Mouse (Mus musculus) splenic B cell, adult 2 months (primary cell): ENCODE results near the gene Fer.

ENCODE experiments used
- DNase-seq: peaks from one replicate; pipeline ENCODE4 v3.0.0-alpha.2; 2011; ENCODE audit warnings: low read depth, low spot score
- H3K27me3 ChIP-seq: 2 replicates; pipeline ENCODE4 v1.6.1; 2012; ENCODE audit warnings: mild to moderate bottlenecking, low read length, moderate library complexity, mixed read lengths; ENCODE audit not compliant: control insufficient read depth, poor library complexity, insufficient read depth, severe bottlenecking
- H3K36me3 ChIP-seq: 2 replicates; pipeline ENCODE4 v1.6.1; 2012; ENCODE audit warnings: mild to moderate bottlenecking, low read length, moderate library complexity, mixed read lengths; ENCODE audit not compliant: control insufficient read depth, poor library complexity, insufficient read depth, severe bottlenecking

Gene Fer

GRCm38 (mm10) chr17:64046557-64046956 is 183.7 kb downstream of the Fer start:
- Histone ChIP-seq H3K27me3 (no peaks in the 10 kb centered on the region), H3K36me3 (no peaks in the 10 kb centered on the region)
- no peak for DNase-seq

- Histone ChIP-seq H3K27me3 (no peaks in the 10 kb centered on the region), H3K36me3 (no peaks in the 10 kb centered on the region)
- DNase-seq: no peak
Observed at GRCm38 (mm10) chr17:64050911-64051310, 188.0 kb downstream of the Fer start.

GRCm38 (mm10) chr17:64053636-64054035 is 190.8 kb downstream of the Fer start:
- Histone ChIP-seq H3K36me3 (no peaks in the 10 kb centered on the region), H3K27me3 (no peaks in the 10 kb centered on the region)
- no peak for DNase-seq

- no peaks in the 10 kb centered on the region for H3K36me3 ChIP-seq
- no peak for DNase-seq
- H3K27me3 ChIP-seq: no peaks in the 10 kb centered on the region
Observed at GRCm38 (mm10) chr17:64060529-64060928, 197.7 kb downstream of the Fer start.

- Histone ChIP-seq H3K36me3 (no peaks in the 10 kb centered on the region), H3K27me3 (no peaks in the 10 kb centered on the region)
- no peak for DNase-seq
Observed at GRCm38 (mm10) chr17:64065243-64065642, 202.4 kb downstream of the Fer start.

GRCm38 (mm10) chr17:64077392-64077791 is 214.5 kb downstream of the Fer start:
- no peaks in the 10 kb centered on the region; the same call in 1 of the 2 replicates for H3K27me3 ChIP-seq
- DNase-seq: no peak
- H3K36me3 ChIP-seq: no peaks in the 10 kb centered on the region

- Histone ChIP-seq H3K27me3 (no peaks in the 10 kb centered on the region), H3K36me3 (no peaks in the 10 kb centered on the region)
- DNase-seq: no peak
Observed at GRCm38 (mm10) chr17:64084751-64085150, 221.9 kb downstream of the Fer start.

- Histone ChIP-seq H3K36me3 (no peaks in the 10 kb centered on the region), H3K27me3 (no peaks in the 10 kb centered on the region)
- DNase-seq: no peak
Observed at GRCm38 (mm10) chr17:64085493-64085892, 222.6 kb downstream of the Fer start.

GRCm38 (mm10) chr17:64086875-64087608 is 224.2 kb downstream of the Fer start:
- H3K27me3 ChIP-seq: no peaks in the 10 kb centered on the region

GRCm38 (mm10) chr17:64087871-64088270 is 225.0 kb downstream of the Fer start:
- Histone ChIP-seq H3K36me3 (no peaks in the 10 kb centered on the region), H3K27me3 (no peaks in the 10 kb centered on the region)
- DNase-seq: no peak

More at GRCm38 (mm10) chr17:64086875-64087608, 224.2 kb downstream of the Fer start:
- no peaks in the 10 kb centered on the region for H3K36me3 ChIP-seq
- no peak for DNase-seq

- Histone ChIP-seq H3K36me3 (no peaks in the 10 kb centered on the region), H3K27me3 (no peaks in the 10 kb centered on the region; the same call in 1 of the 2 replicates)
- no peak for DNase-seq
Observed at GRCm38 (mm10) chr17:64093716-64094115, 230.9 kb downstream of the Fer start.

- DNase-seq: no peak
- Histone ChIP-seq H3K27me3 (no peaks in the 10 kb centered on the region; the same call in 1 of the 2 replicates), H3K36me3 (no peaks in the 10 kb centered on the region)
Observed at GRCm38 (mm10) chr17:64096811-64097210, 233.9 kb downstream of the Fer start.

GRCm38 (mm10) chr17:64097788-64098359 is 235.0 kb downstream of the Fer start:
- no peak for DNase-seq
- Histone ChIP-seq H3K36me3 (no peaks in the 10 kb centered on the region), H3K27me3 (no peaks in the 10 kb centered on the region; the same call in 1 of the 2 replicates)

- DNase-seq: no peak
- no peaks in the 10 kb centered on the region for H3K27me3 ChIP-seq
- no peaks in the 10 kb centered on the region for H3K36me3 ChIP-seq
Observed at GRCm38 (mm10) chr17:64099395-64100171, 236.7 kb downstream of the Fer start.

- DNase-seq: no peak
- Histone ChIP-seq H3K36me3 (no peaks in the 10 kb centered on the region), H3K27me3 (no peaks in the 10 kb centered on the region)
Observed at GRCm38 (mm10) chr17:64100172-64100510, 237.3 kb downstream of the Fer start.
